Mouse (Mus musculus) midbrain, embryonic 14.5 days (tissue): Measurements from ENCODE around the gene 1700013G24Rik. TPM values are rescaled to one million over a fixed set of nuclear protein-coding genes. Genes with fewer than 3 reads are reported as not detected.

ENCODE experiments used
- ATAC-seq: fragments of 200-750 bp; cut with Nextera tagmentation; 2 replicates; pipeline ENCODE4 v1.8.0; 2017; ENCODE audit warnings: moderate number of reproducible peaks, moderate library complexity; ENCODE audit not compliant: low FRiP score, low TSS enrichment
- DNase-seq: peaks from one replicate; pipeline ENCODE4 v3.0.0-alpha.2; 2015
- H3K27ac ChIP-seq: fragments of 300-500 bp; sonication (generic); replicated peaks from 2 replicates; pipeline ENCODE4 v1.5.1; 2014; ENCODE audit warnings: mild to moderate bottlenecking, low read depth, low read length, moderate library complexity
- H3K27me3 ChIP-seq: fragments of 300-500 bp; sonication (generic); 2 replicates; pipeline ENCODE4 v1.6.1; 2014; ENCODE audit warnings: low read length, control low read depth, mixed read lengths; ENCODE audit not compliant: control insufficient read depth, insufficient read depth
- H3K36me3 ChIP-seq: fragments of 300-500 bp; sonication (generic); 2 replicates; pipeline ENCODE4 v1.6.1; 2014; ENCODE audit warnings: low read length, control low read depth; ENCODE audit not compliant: control insufficient read depth, insufficient read depth
- H3K4me1 ChIP-seq: fragments of 300-500 bp; sonication (generic); 2 replicates; pipeline ENCODE4 v1.6.1; 2014; ENCODE audit warnings: mild to moderate bottlenecking, antibody characterized with exemption, low read length, control low read depth; ENCODE audit not compliant: control insufficient read depth, insufficient read depth
- H3K4me2 ChIP-seq: fragments of 300-500 bp; sonication (generic); 2 replicates; pipeline ENCODE4 v1.6.1; 2014; ENCODE audit warnings: mild to moderate bottlenecking, low read length, moderate library complexity
- H3K4me3 ChIP-seq: fragments of 300-500 bp; sonication (generic); replicated peaks from 2 replicates; pipeline ENCODE4 v1.5.1; 2014; ENCODE audit warnings: low read depth, low read length
- H3K9ac ChIP-seq: fragments of 300-500 bp; sonication (generic); replicated peaks from 2 replicates; pipeline ENCODE4 v1.6.1; 2014; ENCODE audit warnings: mild to moderate bottlenecking, low read length, moderate library complexity
- H3K9me3 ChIP-seq: fragments of 300-500 bp; sonication (generic); 2 replicates; pipeline ENCODE4 v1.6.1; 2016; ENCODE audit warnings: low read length, control low read depth, mixed read lengths; ENCODE audit not compliant: control insufficient read depth
- WGBS: fragments of 180-500 bp; shearing (Covaris S2); extraction: QIAGEN DNeasy Blood & Tissue Kit; methylation state at CpG from one replicate; pipeline ENCODE4 v1.1.7; 2014; 5-methylcytosine and 5-hydroxymethylcytosine counted together
- polyA plus RNA-seq: library from polyadenylated mRNA; unstranded; fragments of >200 nt; fragmentation: Nextera tagmentation; extraction: Ambion mirVana; gene quantifications from 2 replicates; pipeline ENCODE4 v1.2.1, GENCODE M21; 2014

Gene 1700013G24Rik
- polyA plus RNA-seq, 1 experiment from 2014 or later: not detected

- Histone ChIP-seq H3K9me3 (no peaks in the 10 kb centered on the region), H3K27ac (no peak overlapping the region), H3K4me1 (no peaks in the 10 kb centered on the region), H3K4me3 (no peak overlapping the region), H3K4me2 (no peak overlapping the region), H3K36me3 (no peaks in the 10 kb centered on the region), H3K9ac (no peak overlapping the region), H3K27me3 (no peaks in the 10 kb centered on the region)
- WGBS: 87% methylated on average over 7 of the region's 7 CpGs
- ATAC-seq: no peak
- DNase-seq: no peak
These were observed 49.7 kb downstream of the 1700013G24Rik start for GRCm38 (mm10) chr4:137502801-137503200.

GRCm38 (mm10) chr4:137503509-137503971, 50.5 kb downstream of the 1700013G24Rik start:
- Histone ChIP-seq H3K27me3 (no peaks in the 10 kb centered on the region), H3K9me3 (no peaks in the 10 kb centered on the region), H3K4me2 (no peak overlapping the region), H3K4me1 (no peaks in the 10 kb centered on the region), H3K9ac (no peak overlapping the region), H3K27ac (no peak overlapping the region), H3K4me3 (no peak overlapping the region), H3K36me3 (no peaks in the 10 kb centered on the region)
- DNase-seq (no peak), ATAC-seq (no peak)
- WGBS: 81% methylated on average over 6 of the region's 6 CpGs

Other genes starting within 250 kb of the 1700013G24Rik start
- 0.94 and 1.4 TPM in 2 replicates for gene Wnt4, start 175.8 kb upstream of the 1700013G24Rik start, polyA plus RNA-seq
- 984 and 991 TPM in 2 replicates for gene Cdc42, start 95.6 kb upstream of the 1700013G24Rik start, polyA plus RNA-seq
- not detected in 2 replicates for gene Cela3a, start 43.5 kb upstream of the 1700013G24Rik start, polyA plus RNA-seq
- not detected in 2 replicates for gene Cela3b, start 22.7 kb upstream of the 1700013G24Rik start, polyA plus RNA-seq
- gene Hspg2, start 15.5 kb downstream of the 1700013G24Rik start, polyA plus RNA-seq: 2.0 and 7.6 TPM in 2 replicates
- gene Ldlrad2, start 121.3 kb downstream of the 1700013G24Rik start, polyA plus RNA-seq: not detected in 2 replicates
- 66.5 and 76.8 TPM in 2 replicates for gene Usp48, start 140.5 kb downstream of the 1700013G24Rik start, polyA plus RNA-seq
- gene Rap1gap, start 211.4 kb downstream of the 1700013G24Rik start, polyA plus RNA-seq: 57.7 and 60.8 TPM in 2 replicates